Mouse (Mus musculus) cerebellum, postnatal 25 days (tissue): ENCODE results near the gene Dapk1.

Experiments used
- DNase-seq, 2 experiments: peaks; one replicate each; pipeline ENCODE4 v3.0.0; 2021; ENCODE audit warnings: mixed read lengths in 2 of 2

Gene Dapk1

DNA sequence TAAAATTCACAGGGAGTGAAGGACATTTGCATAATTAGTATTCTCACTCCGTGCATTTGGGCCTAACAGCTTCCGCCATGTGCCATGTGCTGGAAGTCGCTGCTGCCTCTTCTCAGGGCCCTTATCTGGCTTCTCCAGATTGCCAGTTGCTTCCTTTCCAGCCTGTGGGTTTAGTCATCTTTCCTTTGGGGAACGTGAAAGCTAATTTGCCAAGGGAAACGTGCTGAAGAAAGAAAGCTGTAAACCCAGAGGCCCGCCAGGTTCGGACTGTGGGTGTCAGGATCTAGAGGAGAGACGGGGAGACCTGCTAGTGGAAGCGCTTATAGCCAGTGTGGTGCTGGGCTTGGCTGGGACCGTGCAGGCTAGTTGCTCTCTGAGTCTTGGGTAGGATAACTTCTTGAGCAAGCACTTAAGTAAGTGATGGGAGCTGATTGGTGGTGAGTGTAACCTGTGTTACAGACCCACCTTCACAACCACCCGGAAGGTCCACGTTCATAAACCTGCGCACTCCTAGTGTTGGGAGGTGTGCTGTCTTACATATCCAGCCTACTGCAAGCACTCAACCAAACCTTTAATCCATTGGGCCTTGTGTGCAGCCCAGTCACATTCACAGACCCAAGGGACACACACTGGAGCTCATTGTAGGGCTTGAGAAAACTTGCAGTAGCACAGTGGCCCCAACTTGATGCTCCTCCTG lies 141.8 kb downstream of the Dapk1 start:
- DNase-seq, result no peak

DNA sequence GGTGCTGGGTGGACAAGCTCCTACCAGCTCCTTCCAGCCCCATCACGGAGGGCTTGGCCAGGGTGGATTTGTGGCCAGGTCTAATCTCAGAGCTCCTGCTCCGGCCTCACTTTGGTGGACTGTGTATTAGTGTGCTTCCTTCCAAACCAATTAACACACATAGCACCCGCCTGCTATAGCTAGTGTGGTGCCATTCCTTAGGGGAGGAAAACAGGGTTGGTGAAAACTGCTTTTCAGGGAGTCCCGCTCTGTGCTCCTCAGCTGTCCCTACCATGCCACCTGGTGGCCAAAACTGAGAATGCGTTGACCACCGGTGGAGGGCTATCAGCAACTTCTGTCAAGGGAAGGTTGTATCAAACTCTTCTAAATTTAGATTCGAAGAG lies 142.3 kb downstream of the Dapk1 start:
- peak; percentile 82 to 90 for DNase-seq

DNA sequence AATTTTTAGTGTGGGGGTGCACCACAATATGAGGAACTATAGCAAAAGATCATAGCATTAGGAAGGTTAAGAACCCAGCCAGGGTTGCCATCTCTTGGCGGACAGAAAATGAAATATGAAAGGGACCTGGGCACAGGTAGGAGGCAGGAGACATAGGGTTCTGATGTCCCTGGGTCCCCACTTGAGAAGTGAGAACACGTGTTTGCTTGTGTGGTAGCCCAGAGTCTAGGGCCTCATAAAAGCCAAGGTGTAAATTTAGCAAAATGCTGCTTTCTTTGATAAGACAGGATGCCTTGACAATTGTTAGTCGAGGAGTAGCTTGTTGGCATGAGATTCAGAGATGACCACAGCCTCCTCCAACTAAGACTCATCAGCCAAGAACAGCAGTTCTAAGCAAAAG lies 143.0 kb downstream of the Dapk1 start:
- no peak for DNase-seq

DNA sequence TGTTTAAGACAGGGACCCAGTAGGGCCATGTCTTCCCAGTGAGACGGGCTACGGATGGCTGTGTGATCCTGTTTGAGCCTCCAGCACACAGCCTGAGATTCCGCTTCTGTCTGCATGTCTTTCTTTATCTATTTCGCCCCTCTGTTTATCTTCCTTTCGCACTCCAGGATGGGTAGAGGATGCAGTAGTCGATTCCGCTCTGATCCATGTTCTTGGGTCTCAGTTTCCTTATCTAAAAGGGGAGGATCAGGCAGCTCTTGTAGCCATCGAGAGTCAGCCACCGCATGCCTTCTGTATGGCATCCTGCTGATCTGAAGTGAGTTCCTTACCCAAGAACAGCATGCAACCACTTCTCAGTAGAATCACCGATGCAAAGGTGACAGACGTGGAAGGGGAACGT lies 143.6 kb downstream of the Dapk1 start:
- DNase-seq, result no peak

DNA sequence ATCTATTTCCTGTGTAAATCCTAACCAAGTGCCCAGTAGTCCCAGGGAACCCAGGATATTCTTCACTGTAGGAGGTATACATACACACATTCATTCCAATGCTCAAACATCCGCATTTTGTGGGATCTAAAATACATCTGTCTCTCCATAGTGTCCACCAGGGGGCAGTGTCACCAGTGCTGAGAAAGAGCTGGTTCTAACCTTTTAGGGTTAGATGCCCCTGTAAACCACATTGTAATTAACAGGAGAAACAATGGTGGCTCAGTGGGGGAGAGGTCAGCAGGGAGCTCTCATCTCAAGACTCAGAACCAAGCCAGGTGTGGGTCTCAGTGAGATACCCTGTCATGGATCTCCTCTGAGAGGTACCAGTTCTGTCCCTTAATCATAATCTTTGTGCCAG lies 144.5 kb downstream of the Dapk1 start:
- DNase-seq, result peak in 1 of 2 experiments; percentile 36

DNA sequence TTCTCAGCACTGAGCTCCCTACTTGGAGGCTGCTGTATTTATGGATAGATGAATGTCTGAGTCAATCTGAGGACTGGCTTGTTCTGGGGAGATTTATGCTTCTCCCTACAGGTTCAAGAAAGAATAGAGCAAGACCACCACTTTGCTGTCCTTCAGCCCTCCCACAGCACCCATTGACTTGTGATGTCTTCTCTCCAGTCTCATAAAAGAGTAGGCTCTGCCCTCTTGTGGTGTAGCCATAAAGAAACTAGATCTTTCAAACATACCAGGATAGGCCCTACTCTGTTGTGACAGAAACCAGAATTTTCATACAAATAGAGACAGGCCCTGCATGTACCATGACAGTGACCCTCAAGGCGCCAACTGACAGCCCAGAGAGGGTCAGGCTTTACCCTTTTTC lies 145.5 kb downstream of the Dapk1 start:
- DNase-seq, result no peak

DNA sequence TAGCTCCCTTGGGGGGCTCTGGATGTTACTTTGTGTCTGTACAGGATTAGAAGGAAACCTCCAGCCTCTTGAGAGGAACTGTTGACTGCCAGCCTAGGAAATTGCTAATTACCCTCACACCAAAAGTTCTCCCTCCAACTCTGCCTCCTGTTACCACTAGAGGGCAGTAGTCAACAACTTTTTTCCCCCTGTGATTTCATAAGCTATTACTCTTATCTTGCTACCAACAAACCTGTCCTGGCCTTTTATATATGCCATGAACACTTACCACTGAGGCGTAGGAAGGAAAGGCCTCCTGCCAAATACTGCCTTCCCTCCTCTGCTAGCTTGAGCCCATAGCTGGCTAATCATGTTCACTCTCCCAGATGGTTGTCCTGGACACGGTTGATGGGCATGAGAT lies 146.8 kb downstream of the Dapk1 start:
- no peak for DNase-seq

DNA sequence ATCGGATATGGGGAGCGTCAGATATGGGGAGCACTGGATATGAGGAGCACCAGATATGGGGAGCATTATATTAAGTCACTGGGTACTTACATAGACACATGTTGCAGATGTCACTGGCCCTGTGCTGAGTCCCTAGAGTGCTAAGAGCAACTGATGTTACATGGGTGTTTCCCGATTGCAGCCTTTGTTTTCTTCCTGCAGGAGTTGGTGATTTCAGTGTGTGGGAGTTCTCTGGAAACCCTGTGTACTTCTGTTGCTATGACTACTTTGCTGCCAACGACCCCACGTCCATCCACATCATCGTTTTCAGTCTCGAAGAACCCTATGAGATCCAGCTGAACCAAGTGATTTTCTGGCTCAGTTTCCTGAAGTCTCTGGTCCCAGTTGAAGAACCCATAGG lies 149.2 kb downstream of the Dapk1 start:
- no peak for DNase-seq

DNA sequence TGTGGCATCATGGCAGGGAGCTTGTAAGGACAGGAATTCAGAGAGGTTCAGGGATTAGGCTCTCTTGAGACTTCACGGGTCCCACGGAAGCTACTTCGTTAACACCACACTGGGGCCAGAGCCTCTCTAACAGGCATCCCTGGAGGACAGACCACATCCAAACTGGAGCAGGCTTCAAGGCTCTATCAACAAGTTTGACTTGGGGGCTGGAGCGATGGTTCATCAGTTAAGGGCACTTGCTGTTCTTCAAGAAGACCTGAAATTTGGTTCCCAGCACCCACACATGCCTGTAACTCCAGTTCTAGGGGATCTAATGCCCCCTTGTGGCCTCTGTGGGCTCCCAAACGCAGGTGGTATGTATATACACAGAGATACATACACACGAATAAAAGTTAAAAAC lies 151.5 kb downstream of the Dapk1 start:
- no peak for DNase-seq

DNA sequence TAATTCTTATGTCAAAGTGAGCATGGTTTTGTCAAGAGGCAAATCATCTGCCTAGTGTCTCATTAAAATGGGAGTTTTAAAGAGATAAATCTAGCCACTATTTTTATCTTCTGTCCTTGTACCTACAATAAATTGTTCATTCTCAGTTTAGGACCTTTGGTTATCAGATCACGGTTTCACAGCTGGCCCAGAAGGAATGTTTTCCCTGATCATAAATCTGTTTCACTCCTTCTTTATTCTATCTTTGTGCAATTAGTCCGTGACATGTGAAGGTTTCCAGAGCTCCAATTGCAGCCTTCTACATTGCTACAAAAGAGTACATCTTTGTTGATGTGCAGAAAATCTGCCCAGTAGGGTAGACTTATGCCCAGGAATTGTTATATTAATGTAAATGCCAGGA lies 153.5 kb downstream of the Dapk1 start:
- DNase-seq, result no peak

DNA sequence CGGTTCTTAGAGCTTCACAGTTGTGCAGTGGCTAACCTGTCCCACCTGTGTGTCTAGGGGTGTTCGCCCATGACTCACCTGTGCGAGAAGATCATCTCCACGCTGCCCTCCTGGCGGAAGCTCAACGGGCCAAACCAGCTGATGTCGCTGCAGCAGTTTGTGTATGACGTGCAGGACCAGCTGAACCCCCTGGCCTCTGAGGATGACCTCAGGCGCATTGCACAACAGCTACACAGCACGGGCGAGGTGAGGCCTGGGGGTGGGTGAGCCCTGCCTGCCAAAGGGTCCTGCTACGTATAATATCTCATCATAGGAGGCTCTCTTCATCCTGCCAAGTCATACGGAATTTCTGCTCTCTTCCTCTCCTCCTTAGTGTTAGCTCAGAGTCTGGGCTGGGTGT lies 155.5 kb downstream of the Dapk1 start:
- no peak for DNase-seq

DNA sequence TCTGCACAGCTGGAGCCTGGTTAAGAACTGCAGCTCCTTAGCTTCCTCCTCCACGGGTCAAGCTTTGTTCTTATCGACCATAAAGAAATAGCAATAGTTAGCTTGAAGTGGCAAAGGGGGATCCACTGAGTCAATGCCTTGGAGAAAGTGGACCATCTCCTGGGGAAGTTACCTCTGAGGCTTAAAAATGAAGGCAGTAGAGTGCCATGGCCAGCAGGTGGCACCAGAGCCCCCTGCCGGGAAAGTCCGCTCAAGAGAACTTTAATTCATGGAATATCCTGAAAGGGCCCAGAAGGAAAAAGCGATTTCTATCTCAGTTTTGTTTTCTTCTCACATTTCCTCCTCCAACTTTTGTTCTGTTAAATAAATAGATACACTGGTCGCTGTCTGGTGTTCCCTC lies 157.4 kb downstream of the Dapk1 start:
- peak in 1 of 2 experiments; percentile 48 for DNase-seq

DNA sequence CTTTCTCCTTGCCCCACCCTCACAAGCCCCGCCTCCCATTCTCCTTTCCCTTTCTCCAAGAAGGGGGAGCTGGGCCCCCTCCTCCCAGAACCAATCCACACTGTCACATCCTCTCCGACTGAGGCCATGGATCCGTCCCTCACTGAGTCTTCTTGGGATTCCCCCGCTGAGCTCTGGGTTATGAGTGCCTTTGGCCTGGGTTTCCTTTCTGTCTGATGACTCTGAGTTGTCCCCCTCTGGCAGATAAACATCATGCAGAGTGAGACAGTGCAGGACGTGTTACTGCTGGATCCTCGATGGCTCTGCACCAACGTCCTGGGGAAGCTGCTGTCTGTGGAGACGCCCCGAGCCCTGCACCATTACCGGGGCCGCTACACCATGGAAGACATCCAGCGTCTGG lies 158.6 kb downstream of the Dapk1 start:
- no peak for DNase-seq

DNA sequence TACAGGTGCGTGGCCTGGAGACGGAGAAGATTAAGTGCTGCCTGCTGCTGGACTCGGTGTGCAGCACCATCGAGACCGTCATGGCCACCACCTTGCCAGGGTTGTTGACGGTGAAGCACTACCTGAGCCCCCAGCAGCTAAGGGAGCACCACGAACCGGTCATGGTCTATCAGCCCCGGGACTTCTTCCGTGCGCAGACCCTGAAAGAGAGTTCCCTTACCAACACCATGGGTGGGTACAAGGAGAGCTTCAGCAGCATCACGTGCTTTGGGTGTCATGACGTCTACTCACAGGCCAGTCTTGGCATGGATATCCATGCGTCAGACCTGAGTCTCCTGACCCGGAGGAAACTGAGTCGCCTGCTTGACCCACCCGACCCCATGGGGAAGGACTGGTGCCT lies 159.4 kb downstream of the Dapk1 start:
- DNase-seq, result no peak

DNA sequence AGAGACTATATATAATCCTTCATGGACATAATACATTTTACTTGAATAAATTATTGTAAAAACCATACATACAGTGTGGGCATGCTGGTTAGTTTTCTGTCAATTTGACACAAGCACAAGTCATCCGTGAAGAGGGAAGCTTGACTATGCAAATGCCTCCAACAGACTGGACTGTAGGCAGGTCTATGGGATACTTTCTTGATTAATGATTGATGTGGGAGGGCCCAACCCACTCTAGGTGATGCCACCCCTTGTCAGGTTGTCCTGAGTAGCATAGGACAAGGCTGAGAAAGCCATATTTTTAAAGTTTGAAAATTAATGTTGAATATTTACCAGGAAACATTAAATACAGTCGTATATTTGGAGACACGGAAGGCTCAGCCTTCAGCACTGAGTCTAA lies 178.8 kb downstream of the Dapk1 start:
- no peak for DNase-seq

DNA sequence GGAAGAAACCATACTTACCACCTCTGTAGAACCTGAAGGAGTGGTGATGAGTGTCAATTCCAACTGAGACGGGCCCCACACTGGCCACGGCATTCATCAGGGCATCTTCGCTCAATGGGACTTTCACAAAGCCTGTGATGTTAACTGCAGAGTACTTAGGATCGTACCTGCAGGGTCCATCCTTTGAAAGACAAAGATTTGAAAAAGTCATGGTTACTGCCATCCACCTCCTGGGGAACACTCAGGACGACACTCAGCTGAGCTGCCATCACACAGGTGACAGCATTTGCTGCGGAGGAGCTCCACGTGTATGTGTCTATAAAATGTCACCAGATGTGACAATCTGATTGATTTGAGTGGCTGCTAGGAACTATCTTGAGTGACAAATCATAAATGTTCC lies 181.6 kb downstream of the Dapk1 start:
- no peak for DNase-seq

DNA sequence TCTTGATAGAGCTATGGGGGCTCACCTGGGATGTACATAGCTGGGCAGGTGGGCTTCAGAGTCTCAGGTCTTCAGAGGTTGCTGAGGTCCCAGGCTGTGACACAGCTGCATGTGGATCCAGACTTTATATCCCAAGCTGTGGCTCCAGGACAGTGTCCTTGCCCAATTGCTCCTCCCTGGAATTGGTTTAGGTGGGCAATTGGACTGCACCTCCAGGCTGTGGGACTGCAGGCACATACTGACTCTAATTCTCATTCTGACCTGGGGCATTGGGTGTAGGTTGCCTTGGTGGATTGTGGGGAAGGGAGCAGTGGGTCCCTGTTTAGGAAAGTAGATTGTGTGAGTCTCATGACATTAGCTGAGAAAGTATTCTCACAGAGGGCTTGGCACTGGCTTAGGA lies 184.5 kb downstream of the Dapk1 start, which contains the start of gene BC051665:
Gene BC051665 (minus strand): TSS at position 101 of the 400 bp plus-strand sequence.
- no peak for DNase-seq

DNA sequence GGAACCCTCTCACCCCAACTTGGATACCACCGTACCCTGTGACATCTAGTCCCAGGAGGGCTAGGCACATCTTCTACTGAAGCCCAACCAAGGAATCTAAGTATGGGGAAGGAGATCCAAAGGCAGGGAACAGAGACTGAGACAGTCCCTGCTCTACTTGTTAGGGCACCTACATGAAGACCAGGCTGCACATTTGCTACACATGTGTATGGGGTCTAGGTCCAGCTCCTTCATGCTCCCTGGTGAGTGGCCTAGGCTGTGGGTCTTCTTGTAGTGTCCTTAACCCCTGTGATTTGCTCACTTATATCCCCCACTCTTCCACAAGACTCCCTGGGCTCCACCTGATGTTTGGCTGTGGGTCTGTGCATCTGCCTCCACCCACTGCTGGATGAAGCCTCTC lies 187.7 kb downstream of the Dapk1 start:
- no peak for DNase-seq

DNA sequence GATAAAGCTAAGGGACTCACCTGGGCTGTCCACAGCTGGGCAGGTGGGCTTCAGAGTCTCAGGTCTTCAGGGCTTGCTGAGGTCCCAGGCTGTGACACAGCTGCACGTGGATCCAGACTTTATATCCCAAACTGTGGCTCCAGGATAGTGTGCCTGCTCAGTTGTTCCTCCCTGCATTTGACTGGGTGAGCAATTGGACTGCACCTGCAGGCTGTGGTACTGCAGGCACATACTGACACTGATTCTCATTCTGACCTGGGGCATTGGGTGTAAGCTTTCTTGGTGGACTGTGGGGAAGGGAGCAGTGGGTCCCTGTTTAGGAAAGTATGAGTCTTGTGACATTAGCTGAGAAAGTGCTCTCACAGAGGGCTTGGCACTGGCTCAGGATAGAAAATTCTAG lies 201.0 kb downstream of the Dapk1 start, which contains the start of gene Ctsll3:
Gene Ctsll3 (minus strand): TSS at position 101 of the 400 bp plus-strand sequence.
- no peak for DNase-seq

DNA sequence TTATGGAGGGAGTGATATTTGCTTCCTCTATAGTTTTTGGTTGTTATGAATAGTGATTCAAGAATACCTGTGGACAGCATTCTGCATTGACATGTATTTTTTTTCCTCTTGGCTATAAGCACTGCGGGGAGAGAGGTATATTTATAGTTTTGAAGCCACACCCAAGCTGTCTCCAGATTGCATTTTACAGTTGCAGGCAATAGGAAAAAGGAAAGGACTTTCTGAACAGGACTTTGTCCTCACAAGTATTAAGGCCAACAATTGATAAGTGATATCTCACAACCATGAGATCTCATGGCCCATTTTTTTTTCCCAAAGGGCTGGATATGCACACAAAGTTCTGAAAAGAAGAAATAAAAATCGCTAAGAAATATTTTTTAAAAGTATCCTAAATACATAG lies 207.9 kb downstream of the Dapk1 start:
- DNase-seq, result no peak

DNA sequence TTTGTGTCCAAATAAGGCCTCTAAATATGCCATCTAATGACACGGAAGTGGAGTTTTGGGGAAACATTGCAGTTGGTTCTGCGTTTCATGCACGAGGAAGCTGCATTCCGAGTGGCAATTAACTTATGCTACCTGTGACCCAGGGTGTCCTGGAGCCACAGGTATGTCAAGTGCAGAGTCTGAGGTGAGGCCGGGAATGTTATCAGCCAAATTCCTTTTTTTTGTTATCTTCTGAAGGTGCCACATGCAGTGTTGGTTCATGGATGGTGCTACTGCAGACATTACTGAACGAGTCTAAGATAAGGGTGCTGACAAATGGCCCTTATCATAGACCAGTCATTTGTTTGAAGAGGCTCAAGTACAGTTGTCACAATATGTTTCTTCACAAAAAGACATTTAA lies 211.0 kb downstream of the Dapk1 start:
- no peak for DNase-seq
